Mouse (Mus musculus): ENCODE measurements around the gene Speer4a.
"Not testable (repeated sequence)": the region's sequence is repeated elsewhere in the genome, so short reads cannot be mapped to it uniquely, and the experiment has no call there.

The Speer4a gene

DNA sequence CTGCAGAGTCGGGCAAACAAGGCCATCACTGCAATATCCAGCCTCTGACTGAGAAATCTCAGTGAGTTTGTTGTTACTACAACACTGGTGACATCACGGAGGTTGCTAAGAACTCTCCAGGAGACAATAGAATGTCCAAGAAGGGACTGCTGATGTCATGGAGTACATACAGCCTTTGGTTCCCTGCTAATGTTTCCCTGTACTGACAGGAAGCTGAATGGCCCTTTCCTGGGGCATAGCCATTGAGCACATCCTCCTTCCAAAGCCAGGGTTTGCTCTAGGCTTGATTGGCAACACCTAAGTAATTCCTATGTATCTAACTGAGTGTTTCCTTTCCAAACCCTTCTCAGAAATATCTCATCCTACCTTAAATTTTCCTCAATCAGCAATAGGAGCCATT, at the start of gene Speer4a:
TSS of gene Speer4a (minus strand) at position 101 of the 400 bp plus-strand sequence.
- DNase-seq (ENCODE audit: low read depth, low spot score), result not testable (repeated sequence)

DNA sequence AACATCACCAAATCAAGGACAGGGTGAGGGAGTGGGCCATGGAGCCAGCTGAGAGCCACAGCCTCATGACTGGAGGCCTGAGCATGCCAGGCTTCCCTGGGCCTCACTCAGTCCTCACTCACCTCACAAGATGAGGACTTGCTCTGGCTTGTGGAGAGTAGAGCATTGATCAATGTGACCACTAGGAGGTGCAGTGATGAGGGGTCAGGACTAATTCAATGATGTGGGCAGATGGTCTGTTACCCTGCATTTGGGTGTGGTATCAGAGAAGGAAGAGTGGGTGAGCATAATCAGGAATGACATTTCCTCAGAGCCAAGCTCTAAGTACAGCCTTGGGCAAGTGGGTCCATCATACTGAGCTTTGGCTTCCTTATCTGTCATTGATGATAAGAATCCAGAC, 39.7 kb upstream of the Speer4a start:
- not testable (repeated sequence) for DNase-seq (ENCODE audit: low read depth, low spot score)

DNA sequence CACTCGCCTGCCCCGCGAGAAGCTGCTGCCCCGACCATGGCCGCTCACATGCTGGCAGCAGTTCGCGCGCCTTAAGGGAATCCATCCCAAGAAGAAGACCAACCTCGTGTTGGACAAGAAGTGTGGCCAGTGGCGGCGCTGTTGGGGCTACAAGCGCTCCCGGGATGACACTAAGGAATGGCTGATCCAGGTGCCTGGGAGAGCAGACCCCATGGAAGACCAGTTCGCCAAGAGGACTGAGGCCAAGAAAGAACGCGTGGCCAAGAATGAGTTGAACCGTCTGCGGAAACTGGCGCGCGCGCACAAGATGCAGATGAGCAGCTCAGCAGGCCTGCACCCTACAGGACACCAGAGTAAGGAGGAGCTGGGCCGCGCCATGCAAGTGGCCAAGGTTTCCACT, 31.4 kb upstream of the Speer4a start:
- DNase-seq (ENCODE audit: low read depth, low spot score), result peak; percentile 7

DNA sequence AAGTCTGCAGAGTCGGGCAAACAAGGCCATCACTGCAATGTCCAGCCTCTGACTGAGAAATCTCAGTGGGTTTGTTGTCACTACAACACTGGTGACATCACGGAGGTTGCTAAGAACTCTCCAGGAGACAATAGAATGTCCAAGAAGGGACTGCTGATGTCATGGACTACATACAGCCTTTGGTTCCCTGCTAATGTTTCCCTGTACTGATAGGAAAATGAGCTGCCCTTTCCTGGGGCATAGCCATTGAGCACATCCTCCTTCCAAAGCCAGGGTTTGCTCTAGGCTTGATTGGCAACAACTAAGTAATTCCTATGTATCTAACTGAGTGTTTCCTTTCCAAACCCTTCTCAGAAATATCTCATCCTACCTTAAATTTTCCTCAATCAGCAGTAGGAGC, 19.1 kb upstream of the Speer4a start, which contains the start of gene Gm7347:
TSS of gene Gm7347 (minus strand) at position 101 of the 400 bp plus-strand sequence.
- not testable (repeated sequence) for DNase-seq (ENCODE audit: low read depth, low spot score)

DNA sequence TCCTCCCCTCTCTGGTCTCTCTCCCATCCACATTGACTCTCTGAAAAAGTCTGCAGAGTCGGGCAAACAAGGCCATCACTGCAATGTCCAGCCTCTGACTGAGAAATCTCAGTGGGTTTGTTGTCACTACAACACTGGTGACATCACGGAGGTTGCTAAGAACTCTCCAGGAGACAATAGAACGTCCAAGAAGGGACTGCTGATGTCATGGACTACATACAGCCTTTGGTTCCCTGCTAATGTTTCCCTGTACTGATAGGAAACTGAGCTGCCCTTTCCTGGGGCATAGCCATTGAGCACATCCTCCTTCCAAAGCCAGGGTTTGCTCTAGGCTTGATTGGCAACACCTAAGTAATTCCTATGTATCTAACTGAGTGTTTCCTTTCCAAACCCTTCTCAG, 16.5 kb downstream of the Speer4a start, which contains the start of gene Gm5862:
TSS of gene Gm5862 (minus strand) at position 101 of the 400 bp plus-strand sequence.
- not testable (repeated sequence) for DNase-seq (ENCODE audit: low read depth, low spot score)

DNA sequence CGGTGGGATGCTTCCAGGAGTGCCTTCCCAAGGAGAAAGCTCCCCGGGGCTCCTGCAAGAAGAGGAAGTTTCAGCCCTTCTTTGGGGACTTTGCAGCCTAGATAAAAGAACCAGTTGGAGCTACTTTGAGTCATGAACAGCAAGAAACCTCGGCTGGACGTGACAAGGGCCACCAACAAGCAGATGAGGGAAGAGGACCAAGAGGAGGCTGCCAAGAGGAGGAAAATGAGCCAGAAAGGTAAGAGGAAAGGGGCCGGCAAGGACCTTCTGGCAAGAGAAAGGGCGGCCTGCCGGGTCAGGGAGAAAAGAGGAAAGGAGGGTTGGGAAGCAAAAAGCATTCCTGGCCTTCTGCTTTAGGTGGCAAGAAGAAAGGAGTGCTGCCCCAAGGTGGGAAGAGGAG, 31.7 kb downstream of the Speer4a start:
- DNase-seq (ENCODE audit: low read depth, low spot score), result not testable (repeated sequence)

DNA sequence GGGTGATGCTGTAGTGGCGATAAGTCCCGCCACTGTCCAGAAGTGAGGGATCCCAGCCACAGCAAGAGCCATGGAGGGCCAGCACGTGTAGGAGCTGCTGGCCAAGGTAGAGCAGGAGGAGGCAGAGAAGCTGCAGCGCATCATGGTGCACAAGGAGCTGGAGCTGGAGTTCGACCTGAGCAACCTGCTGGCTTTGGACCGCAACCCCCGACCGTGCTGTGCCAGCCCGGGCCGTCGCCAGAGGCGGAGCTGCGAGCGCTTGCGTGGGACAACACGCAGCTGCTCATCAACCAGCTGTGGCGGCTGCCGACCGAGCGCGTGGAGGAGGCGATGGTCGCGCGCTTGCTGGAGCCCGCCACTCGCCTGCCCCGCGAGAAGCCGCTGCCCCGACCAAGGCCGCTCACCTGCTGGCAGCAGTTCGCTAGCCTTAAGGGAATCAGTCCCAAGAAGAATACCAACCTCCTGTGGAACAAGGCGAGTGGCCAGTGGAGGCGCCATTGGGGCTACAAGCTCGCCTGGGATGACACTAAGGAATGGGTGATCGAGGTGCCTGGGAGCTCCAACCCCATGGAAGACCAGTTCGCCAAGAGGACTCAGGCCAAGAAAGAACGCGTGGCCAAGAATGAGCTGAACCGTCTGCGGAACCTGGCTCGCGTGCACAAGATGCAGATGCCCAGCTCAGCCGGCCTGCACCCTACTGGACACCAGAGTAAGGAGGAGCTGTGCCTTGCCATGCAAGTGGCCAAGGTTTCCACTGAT, 32.2 kb downstream of the Speer4a start:
- DNase-seq (ENCODE audit: low read depth, low spot score), result peak; percentile 49

DNA sequence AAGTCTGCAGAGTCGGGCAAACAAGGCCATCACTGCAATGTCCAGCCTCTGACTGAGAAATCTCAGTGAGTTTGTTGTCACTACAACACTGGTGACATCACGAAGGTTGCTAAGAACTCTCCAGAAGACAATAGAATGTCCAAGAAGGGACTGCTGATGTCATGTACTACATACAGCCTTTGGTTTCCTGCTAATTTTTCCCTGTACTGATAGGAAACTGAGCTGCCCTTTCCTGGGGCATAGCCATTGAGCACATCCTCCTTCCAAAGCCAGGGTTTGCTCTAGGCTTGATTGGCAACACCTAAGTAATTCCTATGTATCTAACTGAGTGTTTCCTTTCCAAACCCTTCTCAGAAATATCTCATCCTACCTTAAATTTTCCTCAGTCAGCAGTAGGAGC, 34.7 kb downstream of the Speer4a start, which contains the start of gene Gm1979:
TSS of gene Gm1979 (minus strand) at position 101 of the 400 bp plus-strand sequence.
- DNase-seq (ENCODE audit: low read depth, low spot score), result not testable (repeated sequence)

DNA sequence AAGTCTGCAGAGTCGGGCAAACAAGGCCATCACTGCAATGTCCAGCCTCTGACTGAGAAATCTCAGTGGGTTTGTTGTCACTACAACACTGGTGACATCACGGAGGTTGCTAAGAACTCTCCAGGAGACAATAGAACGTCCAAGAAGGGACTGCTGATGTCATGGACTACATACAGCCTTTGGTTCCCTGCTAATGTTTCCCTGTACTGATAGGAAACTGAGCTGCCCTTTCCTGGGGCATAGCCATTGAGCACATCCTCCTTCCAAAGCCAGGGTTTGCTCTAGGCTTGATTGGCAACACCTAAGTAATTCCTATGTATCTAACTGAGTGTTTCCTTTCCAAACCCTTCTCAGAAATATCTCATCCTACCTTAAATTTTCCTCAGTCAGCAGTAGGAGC, 50.8 kb downstream of the Speer4a start, which contains the start of gene Gm21698:
TSS of gene Gm21698 (minus strand) at position 101 of the 400 bp plus-strand sequence.
- not testable (repeated sequence) for DNase-seq (ENCODE audit: low read depth, low spot score)
